In genomic region chr1:59967291-59967690, GRCm38 (mm10) we compare ENCODE assay signal across 9 mouse cellular contexts. TPM values are rescaled to one million over a fixed set of nuclear protein-coding genes. Genes with fewer than 3 reads are reported as not detected.
DNase-seq lines count a peak whose midpoint lies in the region; ATAC-seq and TF ChIP-seq lines count a peak whose summit lies in the region.
"Had no signal": no experiment of that assay in that cellular context is flagged by ENCODE, and none has a peak within 500 bp of the region (broad histone marks: within the 10 kb centered on the region; RNA-seq: fewer than 3 reads in every experiment).

No protein-coding gene starts in this region.

- 0 out of 2 replicates have a peak, but pooled peaks have one; percentile 11 for TF ChIP-seq CTCF in G1E (IDR thresholded peaks at IDR 0.05; ENCODE audit: low read depth, low read length)
- TF ChIP-seq CTCF in brain, embryonic 14.5 days (IDR thresholded peaks at IDR 0.05; ENCODE audit: borderline replicate concordance, extremely low read depth, insufficient read depth, insufficient read length): peak; percentile 48; the same call in 1 of the 2 replicates

- no peaks in the 10 kb centered on the region for H3K4me1 ChIP-seq in G1E (ENCODE audit: insufficient read depth, low read depth, low read length)
- H3K4me1 ChIP-seq: embryonic facial prominence, embryonic 15.5 days; liver, embryonic 15.5 days had no signal

- H3K27me3 ChIP-seq in G1E (ENCODE audit: insufficient read depth, low read length): no peaks in the 10 kb centered on the region
- H3K27me3 ChIP-seq: embryonic facial prominence, embryonic 15.5 days; liver, embryonic 15.5 days had no signal

- peak; percentile 23 for DNase-seq in layer of hippocampus, adult 11-12 months (ENCODE audit: low spot score)
- DNase-seq in layer of hippocampus, postnatal 10 days (ENCODE audit: low spot score in 2 of 2): no peak
- no peak for DNase-seq in G1E (ENCODE audit: low spot score)
- peak; percentile 39 for DNase-seq in brain, embryonic 14.5 days (ENCODE audit: low read depth)
- DNase-seq in kidney, postnatal 36 days: peak; percentile 35 to 72
- DNase-seq in left cerebral cortex, adult 8-10 months (ENCODE audit: low spot score in 2 of 2): no peak

- peaks cover 88% of the 10 kb centered on the region for H3K36me3 ChIP-seq in G1E (replicated peaks)

- TF ChIP-seq POLR2A in brain, embryonic 14.5 days (IDR thresholded peaks at IDR 0.05; ENCODE audit: borderline replicate concordance, extremely low read depth, insufficient read depth, insufficient read length, poor library complexity, severe bottlenecking): no peak

- H3K9me3 ChIP-seq in G1E (replicated peaks): no peaks in the 10 kb centered on the region
- H3K9me3 ChIP-seq: embryonic facial prominence, embryonic 15.5 days; liver, embryonic 15.5 days had no signal

- no peak for ATAC-seq in G1E (ENCODE audit: extremely low read depth, insufficient number of reproducible peaks, low FRiP score, poor library complexity, severe bottlenecking)
- ATAC-seq in megakaryocyte-erythroid progenitor cell, adult 5-6 weeks (replicated peaks; ENCODE audit: low FRiP score, low TSS enrichment, poor library complexity, severe bottlenecking): no peak

- H3K4me3 ChIP-seq in G1E (ENCODE audit: low read depth, low read length): no peak overlapping the region
- H3K4me3 ChIP-seq: embryonic facial prominence, embryonic 15.5 days; liver, embryonic 15.5 days had no signal

RNA-seq across cellular contexts. Expression of gene Fam117b, which starts 54.5 kb away (rescaled TPM):
- total RNA-seq in layer of hippocampus, postnatal 10 days (2021): 10 to 100 TPM; 52.3 to 59.0 TPM
- total RNA-seq in G1E (2014; fragmentation: Nextera tagmentation) (119 and 126 TPM in 2 replicates), G1E (2017) (73.9 and 84.8 TPM in 2 replicates)
- polyA plus RNA-seq in G1E (2012): 62.7 and 71.4 TPM in 2 replicates
- 42.6 and 71.0 TPM in 2 replicates for polyA plus RNA-seq in brain, embryonic 14.5 days (2012; rRNA removed)
- 22.3 and 32.0 TPM in 2 replicates for total RNA-seq in megakaryocyte-erythroid progenitor cell, adult 5-6 weeks (2014; fragmentation: Nextera tagmentation)
- total RNA-seq in megakaryocyte-erythroid progenitor cell, adult 5-6 weeks (2017): 30.0 and 32.6 TPM in 2 replicates
- total RNA-seq in left cerebral cortex, adult 8-10 months (2022): 10 to 100 TPM; 54.9 to 60.2 (median 57.9) TPM

Comparison
In these comparisons a context has a peak if more than half of its experiments do, and no peak if none do; other contexts are left out.
1. DNase-seq: peak in layer of hippocampus, adult 11-12 months (single experiment), brain, embryonic 14.5 days (single experiment) and kidney, postnatal 36 days (2 of 2); none in layer of hippocampus, postnatal 10 days (0 of 2), G1E (single experiment) and left cerebral cortex, adult 8-10 months (0 of 2).